Mouse (Mus musculus) testis, adult 2 months (tissue): Measurements from ENCODE around the gene Teddm1a.

Source experiments
- CTCF ChIP-seq: fragments of 200-500 bp; IDR thresholded peaks from 2 replicates; pipeline ENCODE4 v1.5.1; 2012; ENCODE audit warnings: low read depth, mild to moderate bottlenecking, inconsistent platforms, low read length, moderate library complexity; ENCODE audit not compliant: control insufficient read depth, insufficient read depth, insufficient replicate concordance
- POLR2A ChIP-seq: fragments of 200-500 bp; IDR thresholded peaks from 2 replicates; pipeline ENCODE4 v1.6.1; 2012; ENCODE audit warnings: low read depth, mild to moderate bottlenecking, inconsistent platforms, low read length, moderate library complexity; ENCODE audit not compliant: control insufficient read depth

GRCm38 (mm10) chr1:153935844-153936380, 44.4 kb downstream of the Teddm1a start:
- TF ChIP-seq POLR2A (no peak), CTCF (no peak)
